Mouse (Mus musculus) lung, adult 18-20 months (tissue): ENCODE data around the gene Hecw2.

Experiments used
- DNase-seq, 2 experiments: peaks; one replicate each; pipeline ENCODE4 v3.0.0; 2022; ENCODE audit warnings: mixed read lengths in 2 of 2

Gene Hecw2

GRCm38 (mm10) chr1:54110920-54111605 is 83.9 kb downstream of the Hecw2 start:
- DNase-seq, result no peak

DNA sequence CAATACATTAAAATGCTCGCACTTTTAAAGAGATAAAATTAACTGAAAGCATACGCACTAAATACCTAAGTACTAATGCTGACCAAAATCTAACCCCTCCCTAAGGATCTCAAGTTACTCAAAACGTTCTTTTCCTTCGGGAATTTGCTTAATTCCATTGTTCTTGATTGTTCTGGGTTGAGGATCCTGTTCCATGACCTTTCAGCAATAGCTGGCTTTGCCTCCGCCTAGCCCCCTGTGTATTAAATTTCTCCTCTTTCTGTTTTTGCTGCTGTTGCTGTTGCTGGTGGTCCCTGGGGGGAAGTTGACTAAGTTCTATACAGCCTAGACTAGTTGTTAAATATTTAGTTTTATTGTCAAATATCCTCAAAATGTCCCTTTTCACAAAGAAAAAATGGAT is 85.7 kb downstream of the Hecw2 start:
- no peak for DNase-seq

GRCm38 (mm10) chr1:54106756-54107155 is 88.2 kb downstream of the Hecw2 start:
- DNase-seq, result no peak

GRCm38 (mm10) chr1:54079708-54080107 is 115.3 kb downstream of the Hecw2 start:
- no peak for DNase-seq

DNA sequence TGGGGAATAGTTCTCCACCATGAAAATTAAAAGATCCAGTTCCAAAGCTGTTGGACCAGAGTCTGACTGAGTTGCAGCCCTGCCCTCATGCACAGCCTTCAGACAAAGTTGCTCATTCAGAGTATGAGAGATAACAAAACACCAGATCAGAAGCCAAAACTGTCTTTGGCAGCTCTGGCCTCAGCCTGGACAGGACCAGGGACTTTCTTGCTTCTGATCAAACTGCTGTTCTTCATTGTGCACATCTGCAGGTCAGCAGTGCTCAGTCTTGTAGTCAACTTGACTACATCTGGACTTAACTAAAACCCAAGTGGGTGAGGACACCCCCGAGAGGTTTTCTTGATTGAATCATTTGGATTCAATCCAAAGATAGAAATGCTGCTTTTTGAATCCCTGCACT is 120.5 kb downstream of the Hecw2 start:
- DNase-seq, result no peak

DNA sequence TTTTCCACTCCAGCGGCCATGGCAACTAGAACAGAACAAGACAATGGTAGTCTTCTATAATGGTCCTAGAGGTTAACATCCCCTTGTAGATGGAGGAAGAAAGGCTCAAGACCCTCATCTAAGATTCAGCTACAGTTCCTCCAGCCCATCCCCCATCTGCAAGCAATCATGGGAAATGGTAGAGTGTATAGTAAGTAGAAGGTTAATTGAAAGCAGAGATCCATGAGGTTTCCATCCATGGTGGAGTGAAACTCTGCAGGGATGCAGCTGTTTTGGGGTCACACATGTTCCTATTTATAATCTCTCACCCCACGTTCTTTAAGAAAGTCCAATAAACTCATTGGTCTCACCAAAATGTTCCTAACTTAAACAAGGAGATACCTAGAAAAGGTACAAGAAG is 124.8 kb downstream of the Hecw2 start:
- no peak for DNase-seq

DNA sequence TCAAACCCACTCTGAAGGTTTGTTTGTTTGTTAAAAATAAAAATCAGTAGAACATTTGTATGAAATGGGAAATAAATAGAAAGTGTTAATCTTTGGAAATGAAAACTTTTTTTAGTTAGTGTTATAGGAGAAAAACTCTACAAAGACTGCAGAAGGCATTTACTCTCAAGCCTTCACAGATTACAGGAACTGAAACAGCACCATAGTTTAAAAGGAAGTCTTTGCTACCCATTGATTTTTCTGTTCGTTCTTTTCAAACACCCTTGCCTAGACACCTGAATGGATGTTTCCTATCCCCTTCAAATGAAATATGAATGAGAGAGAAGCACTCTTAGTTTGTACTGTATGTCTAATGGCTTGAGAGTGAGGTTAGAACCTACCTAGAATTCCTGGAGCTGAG is 126.7 kb downstream of the Hecw2 start:
- no peak for DNase-seq

DNA sequence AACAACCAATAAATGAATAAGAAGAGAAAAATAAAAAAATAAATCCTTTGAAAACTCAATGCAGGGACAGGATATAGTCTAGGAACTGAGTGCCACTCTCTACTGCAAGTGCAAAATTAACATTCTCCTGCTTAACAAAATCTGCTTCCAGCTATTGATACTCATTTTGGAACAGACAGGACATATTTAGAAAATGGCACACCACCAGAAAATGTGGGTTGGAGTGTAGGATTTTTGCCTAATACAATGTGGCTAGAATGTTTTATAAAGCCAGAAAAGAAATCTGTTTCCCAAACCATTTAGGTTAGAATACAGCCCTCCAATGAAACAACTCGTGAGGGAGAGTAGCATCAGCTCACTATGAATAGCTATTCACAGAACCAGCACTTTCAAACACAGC is 129.5 kb downstream of the Hecw2 start:
- no peak for DNase-seq

DNA sequence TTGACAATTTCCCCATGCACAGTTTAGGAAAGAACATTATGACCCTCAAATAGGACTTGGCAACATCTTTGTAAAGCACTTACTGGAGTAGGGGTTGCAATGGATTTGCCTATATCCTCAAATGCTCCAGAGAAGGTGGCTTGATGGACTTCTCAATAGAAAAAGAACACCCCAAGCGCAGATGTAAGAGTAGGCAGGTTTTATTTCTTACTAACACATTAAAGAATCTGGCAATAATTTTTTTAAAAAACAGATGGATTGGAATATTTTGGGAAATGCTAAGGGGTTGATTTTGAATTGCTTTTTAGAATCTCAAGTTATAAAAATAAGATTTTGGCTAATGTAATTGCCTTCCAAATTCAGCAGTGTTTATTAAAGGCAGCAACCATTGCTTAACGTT is 133.9 kb downstream of the Hecw2 start:
- DNase-seq, result no peak

DNA sequence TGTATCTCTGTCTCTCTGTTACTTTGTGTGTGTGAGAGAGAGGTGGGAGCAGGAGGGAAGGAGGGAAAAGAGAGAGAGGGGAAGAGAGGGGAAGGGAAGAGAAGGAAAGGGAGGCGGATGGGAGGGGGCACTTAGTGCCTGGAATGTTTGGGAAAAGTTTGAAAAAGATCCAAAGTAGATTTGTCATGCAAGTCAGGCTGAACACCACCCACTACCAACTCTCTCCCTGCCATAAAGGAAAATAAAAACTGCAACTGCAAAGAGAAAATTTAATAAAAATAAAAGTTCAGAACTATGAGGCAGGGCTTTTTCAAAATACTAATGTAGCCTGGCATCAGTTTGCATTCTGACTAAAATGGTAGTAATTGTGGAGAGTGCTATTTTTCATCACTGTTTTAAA is 135.2 kb downstream of the Hecw2 start:
- DNase-seq, result no peak

- DNase-seq, result no peak
These were observed 142.2 kb downstream of the Hecw2 start for GRCm38 (mm10) chr1:54052771-54053170.

DNA sequence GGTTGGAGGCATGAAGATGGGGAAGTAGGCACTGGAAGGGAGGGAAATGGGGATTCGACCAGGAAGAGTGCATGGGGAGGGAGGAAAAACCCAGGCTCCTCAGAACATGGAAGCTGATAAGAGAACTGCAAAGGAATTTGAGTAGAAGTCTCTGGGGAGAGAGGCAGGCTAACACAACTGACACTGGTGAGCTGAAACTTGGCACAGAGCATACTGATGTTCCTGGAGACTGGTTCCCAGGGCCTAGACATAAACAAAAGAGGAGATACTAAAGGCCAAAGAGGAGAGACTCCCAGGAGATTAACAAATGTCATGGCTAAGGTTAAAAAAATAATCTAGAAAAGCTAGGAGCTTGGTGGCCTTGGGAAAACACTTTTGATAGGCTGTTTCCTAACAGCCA is 148.0 kb downstream of the Hecw2 start:
- DNase-seq, result peak in 1 of 2 experiments; percentile 3

GRCm38 (mm10) chr1:54039062-54039461 is 155.9 kb downstream of the Hecw2 start:
- peak in 1 of 2 experiments; percentile 29 for DNase-seq

DNA sequence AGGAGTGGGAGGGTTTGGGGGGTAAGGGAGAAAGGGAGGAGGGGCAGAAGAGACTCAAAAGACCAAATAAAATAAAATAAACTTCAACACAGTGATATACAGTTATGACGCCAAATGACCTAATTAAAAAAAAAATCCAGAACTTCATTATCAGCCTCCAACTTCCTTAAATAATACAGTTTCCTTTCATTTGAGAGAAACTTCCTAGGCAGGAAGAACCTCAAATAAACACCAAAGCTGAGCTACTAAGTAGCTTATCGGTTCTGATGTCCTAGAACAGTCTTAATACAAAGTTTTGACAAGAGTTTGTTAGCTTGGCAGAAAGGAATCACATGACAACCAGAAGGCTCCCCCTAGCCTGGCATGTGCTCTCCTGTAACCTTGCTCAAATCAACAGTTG is 177.3 kb downstream of the Hecw2 start:
- DNase-seq, result peak; percentile 20 to 39

GRCm38 (mm10) chr1:54015739-54016138 is 179.2 kb downstream of the Hecw2 start:
- peak in 1 of 2 experiments; percentile 4 for DNase-seq

- no peak for DNase-seq
These were observed 182.6 kb downstream of the Hecw2 start for GRCm38 (mm10) chr1:54012414-54012813.

GRCm38 (mm10) chr1:54009418-54010064 is 185.4 kb downstream of the Hecw2 start:
- no peak for DNase-seq

DNA sequence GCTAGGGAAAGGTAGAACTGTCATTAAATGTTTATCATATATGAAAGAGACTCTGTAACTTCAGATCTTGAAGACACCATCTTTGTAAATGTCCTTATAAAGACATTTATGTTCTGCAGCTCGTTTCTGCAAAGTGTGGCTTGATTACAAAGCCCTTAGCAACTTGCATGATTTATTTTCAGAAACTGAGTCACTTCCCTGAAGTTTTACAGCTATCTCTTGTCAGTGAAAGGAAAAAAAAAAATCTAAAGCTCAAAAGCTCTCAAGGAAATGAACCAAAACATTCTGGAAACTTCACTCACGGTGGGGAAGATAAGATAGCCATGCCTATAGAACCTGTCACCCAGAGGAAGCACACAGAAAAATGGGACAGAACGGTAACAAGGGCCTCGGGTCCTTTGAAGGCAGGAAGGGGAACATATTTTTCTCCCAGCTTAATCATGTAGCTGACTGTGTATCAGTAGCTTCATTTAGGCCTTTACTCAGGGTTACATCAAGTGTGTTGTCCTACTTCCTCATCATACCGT is 189.0 kb downstream of the Hecw2 start:
- no peak for DNase-seq

GRCm38 (mm10) chr1:54003288-54003687 is 191.7 kb downstream of the Hecw2 start:
- no peak for DNase-seq

DNA sequence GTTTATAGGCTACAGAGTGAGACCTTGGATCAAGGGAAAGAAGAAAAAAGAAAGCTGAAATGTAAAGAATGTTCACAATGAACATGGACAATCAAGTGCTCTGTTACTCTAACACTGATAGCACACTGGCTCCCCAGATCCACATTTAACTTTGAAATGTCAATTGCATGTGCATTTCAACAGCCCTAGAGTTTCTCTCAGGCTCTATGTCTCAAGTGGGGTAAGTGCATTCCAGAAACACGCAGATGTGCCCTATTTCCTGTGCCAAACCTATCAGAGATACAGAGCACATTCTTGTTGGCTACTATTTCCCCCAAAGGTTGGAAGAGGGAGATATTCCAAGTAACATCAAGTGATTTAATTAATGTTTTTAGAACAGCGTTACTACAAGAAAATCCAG is 192.9 kb downstream of the Hecw2 start:
- no peak for DNase-seq

DNA sequence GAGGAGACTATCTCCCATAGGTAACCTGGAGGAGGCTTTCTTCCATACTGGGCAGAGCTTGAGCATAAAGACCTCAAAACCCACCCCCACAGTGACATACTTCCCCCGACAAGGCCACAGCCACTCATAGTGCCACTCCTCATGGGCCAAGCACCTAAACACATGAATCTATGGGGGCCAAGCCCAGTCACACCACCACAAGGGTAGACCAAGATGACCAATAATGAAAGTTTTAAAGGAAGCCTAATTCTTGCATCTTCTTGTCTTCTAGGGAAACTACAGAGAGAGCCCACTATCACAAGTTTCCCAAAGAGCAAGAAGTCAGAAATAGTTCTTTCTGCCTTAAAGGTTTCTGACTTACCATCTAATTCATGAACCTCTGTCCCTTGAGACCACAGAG is 197.7 kb downstream of the Hecw2 start:
- no peak for DNase-seq

GRCm38 (mm10) chr1:53986185-53986892 is 208.6 kb downstream of the Hecw2 start:
- DNase-seq, result peak in 1 of 2 experiments; percentile 27

GRCm38 (mm10) chr1:53978514-53978831 is 216.5 kb downstream of the Hecw2 start:
- DNase-seq, result peak; percentile 76 to 83
